Mouse (Mus musculus) ES-Bruce4 (cell line): ENCODE results near the gene Kmt5b.

Experiments used
- EP300 ChIP-seq: IDR thresholded peaks from 2 replicates; pipeline ENCODE4 v1.6.1; 2011; ENCODE audit warnings: low read depth, low read length; ENCODE audit not compliant: insufficient read depth
- POLR2A ChIP-seq: IDR thresholded peaks from one replicate; pipeline ENCODE4 v1.8.1; 2011; ENCODE audit warnings: low read length; ENCODE audit not compliant: insufficient read depth

GRCm38 (mm10) chr19:3844836-3845235 is 77.6 kb downstream of the Kmt5b start:
- TF ChIP-seq POLR2A, result no peak
- TF ChIP-seq EP300, result no peak
